Mouse (Mus musculus): ENCODE measurements around the gene Smgc. TPM values are rescaled to one million over a fixed set of nuclear protein-coding genes. Genes with fewer than 3 reads are reported as not detected.
"Not testable (repeated sequence)": the region's sequence is repeated elsewhere in the genome, so short reads cannot be mapped to it uniquely, and the experiment has no call there.

The Smgc gene
- polyA plus RNA-seq (2016; fragmentation: Nextera tagmentation; extraction: Ambion mirVana), result not detected in 2 replicates

DNA sequence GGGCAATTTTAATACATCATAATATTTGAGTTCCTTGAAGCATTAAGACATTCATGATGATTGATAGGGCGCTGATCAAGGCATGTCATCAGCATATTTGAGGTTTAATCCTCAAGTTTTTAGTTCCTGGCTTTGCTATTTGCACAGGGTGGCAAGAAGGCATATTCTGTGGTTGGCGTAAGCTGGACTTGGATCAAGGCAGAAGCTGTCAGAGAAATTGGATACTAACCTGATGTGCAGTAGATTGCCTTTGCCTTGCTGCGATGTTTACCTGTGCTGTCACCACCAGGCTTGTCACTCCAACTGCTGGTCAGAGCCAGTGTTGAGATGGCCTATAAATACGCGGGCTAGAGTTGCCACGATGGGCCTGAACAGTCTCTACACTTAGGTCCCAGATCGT is at the start of gene Smgc:
Gene Smgc (plus strand): TSS at position 301 of the 400 bp plus-strand sequence.
- Histone ChIP-seq H3K4me2 (no peak within 1 kb of the TSS), H3K4me3 (replicated peaks) (no peak within 1 kb of the TSS), H3K27ac (no peak within 1 kb of the TSS), H3K9me3 (no peaks in the 10 kb centered on the region), H3K4me1 (replicated peaks) (no peaks in the 10 kb centered on the region), H3K9ac (replicated peaks) (no peak within 1 kb of the TSS), H3K27me3 (no peaks in the 10 kb centered on the region), H3K36me3 (no peaks in the 10 kb centered on the region)
- no peak for ATAC-seq (ENCODE audit: insufficient number of reproducible peaks, insufficient read depth, low FRiP score, low TSS enrichment, low read depth)
- 88% methylated on average over 7 of the region's 7 CpGs for WGBS

DNA sequence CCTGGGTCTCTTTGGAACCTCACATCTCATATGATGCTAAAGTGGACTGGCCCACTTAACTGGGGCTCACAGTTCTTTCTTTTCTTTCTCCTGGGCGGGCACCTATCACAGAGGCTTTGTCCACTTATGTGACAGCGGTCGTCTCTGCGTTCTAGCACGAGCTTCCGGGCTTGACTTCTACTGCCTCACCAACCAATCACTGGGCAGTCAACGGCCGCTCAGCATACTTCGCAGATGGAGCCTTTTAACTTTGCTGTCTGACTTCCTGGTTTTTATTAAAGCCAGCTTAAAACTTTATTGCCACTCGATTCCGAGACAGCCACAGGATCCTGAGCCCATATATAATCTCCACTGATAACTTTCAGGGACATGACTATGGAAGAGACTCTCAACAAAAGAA is 49.7 kb upstream of the Smgc start:
- H3K36me3 ChIP-seq, result no peaks in the 10 kb centered on the region

DNA sequence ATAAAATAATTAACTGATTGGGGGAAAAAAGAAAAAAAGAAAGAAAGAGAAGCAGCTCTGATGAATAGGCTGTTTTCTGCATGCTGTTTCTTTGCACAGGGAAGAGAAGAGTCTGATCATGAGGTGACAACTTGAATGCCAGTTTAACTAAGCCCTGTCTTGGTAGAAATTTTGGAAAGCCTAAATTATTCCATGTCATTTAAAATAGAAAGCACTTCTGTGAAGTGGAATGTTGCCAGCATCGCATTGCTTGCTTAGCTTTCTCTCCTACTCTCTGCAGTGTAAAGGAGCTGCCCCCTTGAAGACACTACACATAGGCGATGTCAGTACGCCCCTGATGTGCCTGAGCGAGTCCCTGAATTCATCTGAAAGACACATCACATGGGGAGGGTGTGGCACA is 31.6 kb upstream of the Smgc start:
- WGBS, result 88% methylated on average over 4 of the region's 4 CpGs

More for the DNA sequence above, 49.7 kb upstream of the Smgc start:
- Histone ChIP-seq H3K9me3 (no peaks in the 10 kb centered on the region), H3K27me3 (no peaks in the 10 kb centered on the region), H3K4me1 (replicated peaks) (peaks cover 6% of the 10 kb centered on the region; the same call in 1 of the 2 replicates), H3K27ac (no peak overlapping the region), H3K4me3 (replicated peaks) (no peak overlapping the region), H3K9ac (replicated peaks) (no peak overlapping the region), H3K4me2 (peak overlapping the region; percentile 43)
- 0 out of 2 replicates have a peak, but pooled peaks have one; percentile 37 for ATAC-seq (ENCODE audit: insufficient number of reproducible peaks, insufficient read depth, low FRiP score, low TSS enrichment, low read depth)
- WGBS, result 19% methylated on average over 11 of the region's 11 CpGs

DNA sequence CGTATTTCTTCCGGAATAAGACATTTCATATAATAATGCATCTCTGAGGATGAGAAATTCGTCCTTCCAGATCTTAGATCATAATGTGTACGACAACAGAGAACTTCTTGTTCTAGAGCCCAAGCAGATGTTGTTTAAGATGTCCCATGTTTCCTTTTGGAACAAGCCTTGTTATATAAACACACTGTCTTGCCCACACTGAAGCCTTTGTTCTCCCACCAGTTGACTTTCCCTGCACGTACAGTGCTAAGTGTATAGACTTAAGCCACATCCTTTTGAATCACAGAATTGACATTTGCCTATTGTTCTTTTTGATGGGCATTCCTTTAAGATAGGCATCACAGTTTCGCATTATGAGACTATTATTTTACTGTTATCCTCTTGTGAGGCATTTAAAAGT is 2.7 kb upstream of the Smgc start:
- Histone ChIP-seq H3K9me3 (no peaks in the 10 kb centered on the region), H3K4me2 (no peak overlapping the region), H3K27me3 (no peaks in the 10 kb centered on the region), H3K4me3 (replicated peaks) (no peak overlapping the region), H3K9ac (replicated peaks) (no peak overlapping the region), H3K27ac (no peak overlapping the region), H3K36me3 (no peaks in the 10 kb centered on the region), H3K4me1 (replicated peaks) (no peaks in the 10 kb centered on the region)
- 90% methylated on average over 6 of the region's 6 CpGs for WGBS
- ATAC-seq (ENCODE audit: insufficient number of reproducible peaks, insufficient read depth, low FRiP score, low TSS enrichment, low read depth), result no peak

More for the DNA sequence above, 31.6 kb upstream of the Smgc start:
- no peaks in the 10 kb centered on the region for H3K36me3 ChIP-seq
- no peak overlapping the region for H3K9ac ChIP-seq (replicated peaks)
- no peak overlapping the region for H3K4me3 ChIP-seq (replicated peaks)
- H3K9me3 ChIP-seq, result no peaks in the 10 kb centered on the region
- ATAC-seq (ENCODE audit: insufficient number of reproducible peaks, insufficient read depth, low FRiP score, low TSS enrichment, low read depth), result no peak
- H3K27ac ChIP-seq, result no peak overlapping the region
- H3K4me1 ChIP-seq (replicated peaks), result no peaks in the 10 kb centered on the region
- H3K27me3 ChIP-seq, result no peaks in the 10 kb centered on the region
- no peak overlapping the region for H3K4me2 ChIP-seq

DNA sequence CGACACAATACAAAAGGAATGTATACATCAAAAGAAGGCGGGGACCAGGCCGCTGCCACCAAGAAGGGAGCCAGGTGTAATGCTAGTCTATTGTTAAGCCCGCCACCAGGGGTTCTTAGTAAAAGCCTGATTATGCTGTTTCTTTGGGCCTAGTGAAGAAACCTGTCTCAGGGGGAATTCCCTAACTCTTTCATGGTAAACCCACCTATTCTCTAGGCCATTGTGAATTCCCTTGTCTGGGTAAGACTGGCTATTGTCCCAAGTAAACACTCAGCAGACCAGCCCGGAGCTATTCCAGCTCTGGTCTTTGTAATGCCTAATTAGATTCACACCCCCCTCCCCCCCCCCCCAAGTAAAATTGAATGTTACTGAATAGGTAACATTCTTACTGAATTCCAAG is 26.1 kb downstream of the Smgc start:
- H3K27me3 ChIP-seq; H3K9ac ChIP-seq (replicated peaks); H3K27ac ChIP-seq; H3K4me3 ChIP-seq (replicated peaks); H3K9me3 ChIP-seq; H3K4me1 ChIP-seq (replicated peaks); ATAC-seq (ENCODE audit: insufficient number of reproducible peaks, insufficient read depth, low FRiP score, low TSS enrichment, low read depth); H3K36me3 ChIP-seq; H3K4me2 ChIP-seq: not testable (repeated sequence)
- WGBS, result 41% methylated on average over 5 of the region's 5 CpGs

DNA sequence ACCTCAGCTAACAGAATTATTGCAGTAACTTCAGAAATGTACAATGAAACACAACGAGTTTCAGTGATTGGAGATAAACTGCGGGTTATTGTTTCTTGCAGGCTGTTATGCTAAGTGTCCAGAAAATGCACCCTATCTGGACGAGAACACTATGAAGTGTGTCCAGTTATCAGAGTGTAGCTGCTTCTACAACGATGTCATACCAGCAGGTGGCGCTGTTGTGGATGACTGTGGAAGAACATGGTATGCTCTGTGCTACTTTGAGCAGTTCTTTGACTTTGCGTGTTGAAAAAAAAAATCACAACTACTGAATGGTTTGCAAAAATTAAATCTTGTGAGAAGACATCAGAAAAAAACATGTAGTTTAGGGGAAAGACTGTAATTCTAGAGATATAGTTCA is 62.2 kb downstream of the Smgc start:
- Histone ChIP-seq H3K4me2 (no peak overlapping the region), H3K9me3 (0 out of 2 replicates have a peak, but pooled peaks cover 5% of the 10 kb centered on the region), H3K27me3 (no peaks in the 10 kb centered on the region), H3K9ac (replicated peaks) (no peak overlapping the region), H3K4me3 (replicated peaks) (no peak overlapping the region), H3K27ac (no peak overlapping the region), H3K36me3 (no peaks in the 10 kb centered on the region), H3K4me1 (replicated peaks) (no peaks in the 10 kb centered on the region)
- WGBS, result 64% methylated on average over 6 of the region's 6 CpGs
- no peak for ATAC-seq (ENCODE audit: insufficient number of reproducible peaks, insufficient read depth, low FRiP score, low TSS enrichment, low read depth)

DNA sequence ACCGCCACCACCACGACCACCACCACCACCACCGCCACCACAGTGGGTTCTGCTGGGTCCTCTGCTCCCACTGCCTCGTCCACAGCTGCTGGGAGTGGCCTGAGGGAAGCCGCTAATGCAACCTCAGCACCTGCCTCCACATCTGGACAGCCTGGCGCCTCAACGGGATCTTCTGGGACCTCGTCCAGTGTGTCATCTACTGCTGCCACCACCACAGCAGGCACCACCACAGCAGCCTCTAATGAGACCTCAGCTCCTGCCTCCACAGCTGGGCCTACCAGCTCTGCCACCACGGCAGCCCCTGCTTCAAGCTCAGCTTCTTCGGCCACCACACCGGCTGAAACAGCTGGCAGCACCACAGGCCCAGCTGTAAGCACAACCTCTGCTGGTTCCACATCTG is 69.0 kb downstream of the Smgc start:
- H3K9ac ChIP-seq (replicated peaks); H3K4me1 ChIP-seq (replicated peaks); ATAC-seq (ENCODE audit: insufficient number of reproducible peaks, insufficient read depth, low FRiP score, low TSS enrichment, low read depth); H3K27me3 ChIP-seq; H3K4me2 ChIP-seq; H3K27ac ChIP-seq; H3K4me3 ChIP-seq (replicated peaks); H3K36me3 ChIP-seq; H3K9me3 ChIP-seq: not testable (repeated sequence)
- 81% methylated on average over 3 of the region's 11 CpGs for WGBS

Other genes starting within 250 kb of the Smgc start
- 6.1 and 6.2 TPM in 2 replicates for gene Lrrk2, start 165.1 kb upstream of the Smgc start, polyA plus RNA-seq (2016; fragmentation: Nextera tagmentation; extraction: Ambion mirVana)
- 0.95 and 0.97 TPM in 2 replicates for gene Cntn1, start 212.9 kb downstream of the Smgc start, polyA plus RNA-seq (2016; fragmentation: Nextera tagmentation; extraction: Ambion mirVana)